Mouse (Mus musculus) liver, adult 2 months (tissue): ENCODE results near the gene Hspb8.

ENCODE experiments used
- CTCF ChIP-seq: fragments of 200-500 bp; IDR thresholded peaks from 2 replicates; pipeline ENCODE4 v1.5.1; 2011; ENCODE audit warnings: low read depth, low read length, control low read depth
- POLR2A ChIP-seq: fragments of 200-500 bp; IDR thresholded peaks from 2 replicates; pipeline ENCODE4 v1.6.1; 2011; ENCODE audit warnings: low read length, control low read depth; ENCODE audit not compliant: insufficient read depth; ENCODE audit errors: extremely low read depth

DNA sequence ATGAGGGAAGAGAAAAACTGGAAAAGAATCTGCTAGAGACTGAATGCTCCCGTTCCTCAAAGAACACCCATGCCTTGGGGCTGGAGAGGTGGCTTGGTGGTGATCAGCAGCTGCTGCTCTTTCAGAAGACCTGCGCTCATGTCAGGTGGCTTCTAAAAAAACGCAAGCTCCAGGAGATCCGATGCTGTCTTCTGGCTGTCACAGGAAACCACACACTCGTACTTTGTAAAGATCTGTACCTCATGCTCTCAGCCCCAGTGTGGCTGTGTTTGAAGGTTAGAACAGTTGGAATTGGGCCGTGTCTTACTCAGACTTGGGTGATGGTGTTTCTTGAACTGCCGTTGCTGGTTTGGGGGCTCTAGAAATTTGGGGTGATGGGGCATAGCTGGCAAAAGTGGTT lies 42.3 kb downstream of the Hspb8 start:
- no peak for TF ChIP-seq POLR2A
- no peak for TF ChIP-seq CTCF
